Mouse (Mus musculus): ENCODE results near the gene Lst1. TPM values are rescaled to one million over a fixed set of nuclear protein-coding genes. Genes with fewer than 3 reads are reported as not detected.

Gene Lst1
- polyA plus RNA-seq, 1 experiment from 2014 or later: 2.0 TPM

DNA sequence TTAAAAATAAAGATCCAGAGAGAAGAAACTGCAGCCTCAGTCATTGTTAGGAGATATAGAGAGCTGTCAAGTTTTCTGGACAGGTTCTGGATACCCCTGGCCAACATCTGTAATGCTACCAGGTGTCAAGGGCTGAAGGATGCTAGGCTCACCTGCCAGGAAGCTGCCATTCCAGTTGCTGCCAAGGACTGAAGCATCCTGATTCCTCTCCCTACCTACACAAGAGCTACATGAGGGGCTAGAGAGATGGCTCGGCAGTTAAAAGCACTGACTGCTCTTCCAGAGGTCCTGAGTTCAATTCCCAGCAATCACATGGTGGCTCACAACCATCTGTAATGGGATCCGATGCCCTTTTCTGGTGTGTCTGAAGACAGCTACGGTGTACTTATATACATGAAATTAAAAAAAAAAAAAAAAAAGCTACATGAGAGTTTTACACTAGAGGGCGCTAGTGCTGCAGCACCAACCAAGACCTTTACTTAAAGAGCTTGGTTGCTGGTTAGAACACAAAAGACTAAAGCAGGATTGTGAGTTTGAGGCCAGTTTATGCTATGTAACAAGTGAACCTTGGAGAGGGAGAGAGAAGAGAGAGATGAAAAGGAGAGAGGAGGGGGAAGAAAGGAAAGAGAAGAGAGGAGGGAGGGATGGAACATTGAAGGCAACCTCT is 19.6 kb downstream of the Lst1 start:
- WGBS: 29% methylated on average over 4 of the region's 4 CpGs
- H3K9me3 ChIP-seq (replicated peaks): no peaks in the 10 kb centered on the region
- H3K36me3 ChIP-seq: no peaks in the 10 kb centered on the region
- H3K27me3 ChIP-seq (ENCODE audit: low read depth, poor library complexity, severe bottlenecking): no peaks in the 10 kb centered on the region
- H3K27ac ChIP-seq: peak overlapping the region; percentile 36; the same call in 1 of the 2 replicates
- peaks cover 12% of the 10 kb centered on the region for H3K4me1 ChIP-seq
- no peak overlapping the region for H3K4me3 ChIP-seq
- DNase-seq (ENCODE audit: low spot score): no peak

DNA sequence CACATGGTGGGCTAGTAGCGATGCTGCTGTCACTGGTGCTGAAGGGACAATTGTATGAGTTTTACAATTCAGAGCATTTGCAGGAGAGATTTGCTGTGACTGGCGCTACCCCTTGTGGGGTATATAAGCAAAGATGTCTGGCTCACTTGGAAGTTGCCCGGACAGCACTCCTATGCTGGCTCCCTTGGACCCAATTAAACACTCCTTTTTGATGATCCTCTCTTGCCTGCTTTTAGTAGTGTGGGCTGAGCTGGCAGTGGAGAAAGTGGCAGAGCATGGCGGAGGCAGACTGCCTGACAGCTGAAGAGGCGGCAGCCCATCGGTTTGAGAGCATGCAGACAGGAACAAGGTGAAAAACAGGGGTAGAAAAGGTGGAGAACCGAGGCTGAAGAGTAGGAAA is 20.4 kb downstream of the Lst1 start:
- Histone ChIP-seq H3K4me3 (no peak overlapping the region), H3K4me1 (peaks cover 18% of the 10 kb centered on the region), H3K27ac (no peak overlapping the region), H3K36me3 (peaks cover 2% of the 10 kb centered on the region), H3K9me3 (replicated peaks) (no peaks in the 10 kb centered on the region), H3K27me3 (ENCODE audit: low read depth, poor library complexity, severe bottlenecking) (no peaks in the 10 kb centered on the region)
- DNase-seq (ENCODE audit: low spot score): no peak
- 90% methylated on average over 7 of the region's 7 CpGs for WGBS

DNA sequence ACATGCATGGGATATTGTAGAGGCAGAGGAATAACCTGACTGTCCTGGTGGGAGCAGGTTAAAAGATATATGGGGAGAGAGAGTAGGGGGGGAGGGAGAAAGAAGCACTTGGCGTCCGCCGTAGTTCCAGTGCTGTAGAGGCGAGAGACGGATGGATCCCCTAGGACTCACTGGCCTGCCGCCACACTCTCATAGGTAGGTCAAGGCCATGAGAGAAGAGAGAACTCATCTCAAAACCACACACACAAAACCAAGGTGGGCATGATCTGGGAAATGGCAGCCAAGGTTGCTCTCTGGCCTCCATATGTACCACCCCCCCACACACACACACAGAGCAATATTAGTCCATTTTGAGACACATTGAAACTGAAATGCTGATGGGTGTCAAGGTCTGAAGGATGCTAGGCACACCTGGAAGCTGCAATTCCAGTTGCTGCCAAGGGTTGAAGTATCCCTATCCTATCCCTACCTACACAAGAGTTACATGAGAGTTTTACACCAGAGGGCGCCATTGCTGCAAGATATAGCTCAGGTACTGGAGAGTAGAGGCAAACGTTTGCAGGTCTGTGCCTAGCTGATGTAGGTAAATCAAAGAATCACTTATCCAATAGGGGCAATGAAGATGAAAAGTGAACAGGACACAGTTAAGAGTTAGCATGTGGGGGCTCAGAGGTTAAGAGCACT is 21.7 kb downstream of the Lst1 start:
- H3K4me3 ChIP-seq: peak overlapping the region; percentile 98
- H3K27me3 ChIP-seq (ENCODE audit: low read depth, poor library complexity, severe bottlenecking): no peaks in the 10 kb centered on the region
- H3K27ac ChIP-seq: peak overlapping the region; percentile 99
- WGBS: 76% methylated on average over 8 of the region's 8 CpGs
- DNase-seq (ENCODE audit: low spot score): no peak
- H3K36me3 ChIP-seq: peaks cover 15% of the 10 kb centered on the region
- peaks cover 31% of the 10 kb centered on the region for H3K4me1 ChIP-seq
- no peaks in the 10 kb centered on the region for H3K9me3 ChIP-seq (replicated peaks)

DNA sequence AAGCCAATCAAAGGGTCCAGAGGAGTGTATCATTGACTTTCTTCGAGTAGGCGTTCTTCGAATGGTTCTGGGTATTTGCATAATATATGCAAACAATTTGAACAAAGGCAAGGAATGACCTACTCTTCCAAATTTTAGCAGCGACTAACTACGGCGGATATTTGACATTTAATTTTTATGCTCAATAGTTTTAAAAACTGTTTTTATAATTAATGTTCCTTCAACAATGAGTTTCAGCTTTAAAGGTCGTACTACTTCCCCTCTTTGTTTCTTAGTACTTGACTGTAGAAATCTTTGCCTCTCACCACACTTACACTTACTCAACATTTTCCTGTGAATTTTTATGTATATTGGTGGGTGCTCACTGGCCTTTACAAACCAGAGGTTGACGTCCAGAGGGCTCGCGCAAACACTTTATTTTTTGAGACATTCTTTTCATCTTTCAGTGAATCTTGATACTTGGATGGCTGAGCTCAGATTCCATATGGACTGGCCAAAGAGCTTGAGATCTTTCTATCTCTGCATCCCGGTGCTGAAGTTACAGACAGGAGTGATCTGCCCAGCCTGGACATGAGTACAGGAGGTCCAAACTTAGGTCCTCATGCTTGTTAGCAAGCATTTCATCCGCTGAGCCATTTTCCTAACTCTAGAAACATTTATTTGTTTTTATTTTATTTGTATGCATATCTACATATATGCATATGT is 22.6 kb downstream of the Lst1 start:
- Histone ChIP-seq H3K27ac (peak overlapping the region; percentile 99), H3K4me1 (peaks cover 32% of the 10 kb centered on the region), H3K4me3 (peak overlapping the region; percentile 98), H3K36me3 (peaks cover 24% of the 10 kb centered on the region), H3K9me3 (replicated peaks) (no peaks in the 10 kb centered on the region), H3K27me3 (ENCODE audit: low read depth, poor library complexity, severe bottlenecking) (no peaks in the 10 kb centered on the region)
- 32% methylated on average over 12 of the region's 12 CpGs for WGBS
- no peak for DNase-seq (ENCODE audit: low spot score)

DNA sequence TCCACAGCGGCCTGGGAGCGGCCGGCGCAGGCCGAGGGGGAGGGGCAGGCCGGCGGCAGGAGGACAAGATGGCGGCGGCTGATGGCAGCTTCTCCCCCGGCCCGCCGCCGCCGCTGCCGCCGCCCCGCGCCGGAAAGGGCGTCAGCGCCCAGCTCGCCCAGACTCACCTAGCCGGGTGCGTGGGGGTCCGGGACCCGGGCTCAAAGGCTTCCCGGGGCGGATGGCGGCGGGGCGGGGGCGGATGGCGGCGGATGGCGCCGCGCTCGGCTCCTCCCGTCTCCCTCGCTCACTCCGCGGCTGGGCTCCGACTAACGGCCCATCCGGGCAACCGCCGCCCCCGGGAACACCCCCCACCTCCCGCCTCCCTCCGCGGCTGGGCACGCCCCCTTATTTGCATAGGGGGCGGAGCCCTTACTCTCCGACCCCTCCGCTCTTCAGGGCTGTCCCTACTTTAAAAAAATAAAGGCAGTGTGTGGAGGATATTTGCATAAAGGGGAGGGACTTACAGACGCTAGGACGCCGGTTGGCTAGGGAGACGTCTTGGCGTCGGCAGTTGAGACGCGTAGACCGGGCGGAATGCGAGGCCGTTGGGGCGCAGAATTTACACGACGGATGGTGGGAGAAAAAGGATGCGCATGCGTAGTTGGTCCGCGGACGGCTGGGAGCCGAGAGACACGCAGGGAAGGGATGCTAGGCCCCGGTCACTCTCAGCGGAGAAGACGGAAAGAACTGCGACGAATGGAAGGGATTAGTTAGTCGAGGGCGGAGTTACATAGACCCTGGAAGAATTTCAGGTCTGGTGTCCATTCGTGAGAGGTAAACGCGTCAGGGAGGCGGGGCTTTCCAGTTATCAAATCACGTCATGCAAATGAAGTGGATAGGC is 23.4 kb downstream of the Lst1 start, which contains the start of gene Prrc2a:
Gene Prrc2a (minus strand): TSS at position 330 of the 883 bp plus-strand sequence.
- peaks cover 32% of the 10 kb centered on the region for H3K4me1 ChIP-seq
- under 1% methylated on average over 64 of the region's 89 CpGs for WGBS
- H3K27ac ChIP-seq: peak within 1 kb of the TSS; percentile 99
- no peaks in the 10 kb centered on the region for H3K9me3 ChIP-seq (replicated peaks)
- peak within 1 kb of the TSS; percentile 98 for H3K4me3 ChIP-seq
- H3K27me3 ChIP-seq (ENCODE audit: low read depth, poor library complexity, severe bottlenecking): no peaks in the 10 kb centered on the region
- DNase-seq (ENCODE audit: low spot score): peak; percentile 96
- peaks cover 32% of the 10 kb centered on the region for H3K36me3 ChIP-seq

DNA sequence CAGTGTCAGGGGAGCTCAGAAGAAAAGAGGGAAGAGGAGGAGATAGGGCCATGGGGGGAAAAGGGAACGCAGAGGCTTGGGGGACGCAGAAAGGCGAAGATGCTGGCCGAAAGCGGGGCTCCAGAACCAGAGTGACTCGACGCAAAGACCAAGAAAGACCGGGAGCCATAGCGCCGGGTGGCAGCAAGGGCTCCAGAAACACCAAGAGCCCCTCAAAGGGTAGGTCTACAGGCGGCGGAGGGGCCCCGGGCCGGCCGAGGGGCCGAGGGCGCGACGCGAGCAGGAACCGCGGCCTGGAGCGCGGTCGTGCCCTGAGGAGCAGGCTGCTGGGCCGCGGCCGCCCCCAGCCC is 24.0 kb downstream of the Lst1 start:
- Histone ChIP-seq H3K27ac (peak overlapping the region; percentile 99), H3K4me3 (peak overlapping the region; percentile 98), H3K9me3 (replicated peaks) (no peaks in the 10 kb centered on the region), H3K36me3 (peaks cover 38% of the 10 kb centered on the region), H3K27me3 (ENCODE audit: low read depth, poor library complexity, severe bottlenecking) (no peaks in the 10 kb centered on the region), H3K4me1 (peaks cover 32% of the 10 kb centered on the region)
- no peak for DNase-seq (ENCODE audit: low spot score)
- 0% methylated on average over 28 of the region's 28 CpGs for WGBS

DNA sequence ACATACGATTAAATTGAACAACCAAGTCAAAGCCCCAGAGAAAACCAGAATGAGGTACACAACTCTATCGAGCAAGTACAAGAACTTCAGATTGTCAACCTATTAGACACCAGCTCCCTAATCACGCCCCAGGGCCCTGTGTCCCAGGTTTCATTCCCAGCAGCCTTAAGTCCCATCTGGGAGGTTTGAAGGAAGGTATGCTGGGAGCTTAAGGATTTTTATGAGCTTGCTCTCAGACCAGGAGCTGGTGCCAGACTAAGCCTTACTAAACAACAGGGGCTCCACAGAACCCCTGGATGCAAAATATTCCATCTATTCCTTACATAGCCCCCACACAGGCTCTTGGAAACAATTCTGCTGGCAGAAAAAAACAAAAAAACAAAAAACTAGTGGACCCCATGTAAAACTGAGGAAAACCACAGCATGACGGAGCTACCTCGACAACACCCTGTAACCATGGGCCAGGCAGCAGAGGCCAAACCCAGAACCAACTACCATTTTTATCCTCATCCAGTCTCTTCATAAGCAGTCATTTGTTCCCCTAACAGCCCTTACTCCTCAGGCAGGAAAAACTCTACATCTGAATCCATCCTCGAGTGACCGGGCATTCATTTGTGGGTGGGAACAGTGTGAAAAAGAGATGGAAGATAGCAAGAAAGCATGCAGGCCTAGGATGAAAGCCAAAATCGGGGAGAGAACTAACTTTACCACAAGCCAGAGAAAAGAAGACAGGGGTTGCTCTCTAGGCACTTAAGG is 24.7 kb downstream of the Lst1 start:
- Histone ChIP-seq H3K9me3 (replicated peaks) (no peaks in the 10 kb centered on the region), H3K4me3 (peak overlapping the region; percentile 98), H3K27ac (peak overlapping the region; percentile 99), H3K36me3 (peaks cover 45% of the 10 kb centered on the region), H3K27me3 (ENCODE audit: low read depth, poor library complexity, severe bottlenecking) (no peaks in the 10 kb centered on the region), H3K4me1 (peaks cover 32% of the 10 kb centered on the region)
- DNase-seq (ENCODE audit: low spot score): no peak
- 25% methylated on average over 8 of the region's 8 CpGs for WGBS

DNA sequence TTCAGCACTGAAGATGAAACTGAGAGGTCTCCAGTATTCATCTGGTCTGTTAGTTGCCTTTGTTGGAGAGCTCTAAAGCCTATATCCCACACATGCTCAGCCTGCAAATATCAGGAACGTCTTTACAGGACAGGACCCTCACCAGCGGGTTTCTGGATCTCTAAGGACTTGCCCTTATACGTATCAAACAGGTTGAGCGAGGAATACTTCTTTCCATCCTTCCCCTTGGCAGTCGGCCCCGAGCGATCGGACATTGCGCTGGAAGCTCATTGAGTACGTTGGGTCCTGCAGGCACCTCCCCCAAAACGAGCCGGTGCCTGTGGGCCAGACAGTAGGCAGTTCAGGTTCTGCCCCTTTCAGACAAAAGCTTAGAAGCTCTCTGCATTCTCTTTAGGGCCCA is 25.5 kb downstream of the Lst1 start:
- WGBS: 74% methylated on average over 12 of the region's 12 CpGs
- no peak for DNase-seq (ENCODE audit: low spot score)

DNA sequence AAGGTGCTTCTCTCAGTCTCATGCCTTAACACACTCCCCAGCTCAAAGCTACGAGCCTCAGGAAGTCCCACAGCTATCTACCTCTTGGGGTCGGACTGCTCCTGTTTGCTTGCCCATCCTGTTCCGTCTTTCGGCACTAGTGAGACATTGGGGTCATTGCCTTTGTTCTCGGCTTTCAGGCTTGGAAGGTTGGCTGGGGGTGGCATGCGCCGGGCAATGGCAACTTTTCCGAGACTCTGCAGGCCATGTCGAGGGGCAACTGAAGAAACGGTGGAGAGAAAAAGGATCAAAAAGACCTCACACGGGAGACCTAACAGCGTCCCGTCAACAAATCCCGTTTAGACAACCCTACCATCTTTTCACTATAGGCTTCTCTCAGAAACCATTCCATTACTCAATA is 26.1 kb downstream of the Lst1 start:
- WGBS: 90% methylated on average over 14 of the region's 14 CpGs
- Histone ChIP-seq H3K4me1 (peaks cover 32% of the 10 kb centered on the region), H3K9me3 (replicated peaks) (no peaks in the 10 kb centered on the region), H3K36me3 (peaks cover 59% of the 10 kb centered on the region), H3K4me3 (peak overlapping the region; percentile 98), H3K27ac (no peak overlapping the region), H3K27me3 (ENCODE audit: low read depth, poor library complexity, severe bottlenecking) (no peaks in the 10 kb centered on the region)
- no peak for DNase-seq (ENCODE audit: low spot score)

More for the DNA sequence above, 25.5 kb downstream of the Lst1 start:
- Histone ChIP-seq H3K4me1 (peaks cover 32% of the 10 kb centered on the region), H3K27ac (peak overlapping the region; percentile 58; the same call in 1 of the 2 replicates), H3K9me3 (replicated peaks) (no peaks in the 10 kb centered on the region), H3K27me3 (ENCODE audit: low read depth, poor library complexity, severe bottlenecking) (no peaks in the 10 kb centered on the region), H3K4me3 (peak overlapping the region; percentile 98), H3K36me3 (peaks cover 53% of the 10 kb centered on the region)

DNA sequence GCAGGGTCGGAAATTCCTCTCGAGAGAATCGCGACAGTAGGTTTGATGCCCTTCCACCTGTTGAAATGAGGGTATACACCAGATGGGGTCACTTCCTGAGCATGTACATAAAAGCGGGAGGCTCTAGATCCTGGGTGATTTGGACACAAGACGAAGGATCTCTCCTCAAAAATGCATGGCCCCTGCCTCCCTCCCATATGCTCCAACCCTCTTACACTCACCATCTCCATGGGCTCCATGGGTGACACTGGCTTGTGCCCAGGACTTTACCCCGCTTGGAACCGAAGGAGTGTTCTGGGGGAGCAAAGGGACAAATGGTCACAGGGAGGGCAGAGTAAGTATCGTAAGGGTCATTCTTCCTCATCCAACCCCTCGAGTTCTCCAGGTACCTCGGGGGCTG is 26.8 kb downstream of the Lst1 start:
- no peaks in the 10 kb centered on the region for H3K9me3 ChIP-seq (replicated peaks)
- H3K36me3 ChIP-seq: peaks cover 66% of the 10 kb centered on the region
- H3K27me3 ChIP-seq (ENCODE audit: low read depth, poor library complexity, severe bottlenecking): no peaks in the 10 kb centered on the region
- 87% methylated on average over 11 of the region's 11 CpGs for WGBS
- peak overlapping the region; percentile 15; the same call in 1 of the 2 replicates for H3K4me3 ChIP-seq
- H3K4me1 ChIP-seq: peaks cover 32% of the 10 kb centered on the region
- no peak for DNase-seq (ENCODE audit: low spot score)
- no peak overlapping the region for H3K27ac ChIP-seq

DNA sequence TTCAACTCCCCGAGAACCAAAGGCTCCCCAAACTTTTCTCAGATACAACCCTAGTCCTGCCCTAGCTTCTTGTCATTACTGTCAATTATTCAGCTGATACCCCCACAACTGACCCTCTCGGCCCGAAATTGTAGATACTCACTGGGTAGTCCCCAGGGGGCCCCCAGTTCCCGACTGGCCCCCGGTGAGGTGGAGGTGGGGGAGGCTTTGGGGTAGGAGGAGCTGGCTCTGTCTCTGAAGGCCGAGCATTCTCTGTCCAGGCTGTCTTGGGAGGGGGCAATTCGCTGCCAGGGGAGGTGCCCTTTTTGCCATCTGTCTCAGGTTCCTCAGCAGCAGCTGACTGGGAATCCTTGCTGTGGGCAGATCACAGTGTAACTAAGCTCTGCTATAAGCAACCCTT is 28.6 kb downstream of the Lst1 start:
- peaks cover 31% of the 10 kb centered on the region for H3K4me1 ChIP-seq
- H3K9me3 ChIP-seq (replicated peaks): no peaks in the 10 kb centered on the region
- no peak overlapping the region for H3K27ac ChIP-seq
- no peaks in the 10 kb centered on the region for H3K27me3 ChIP-seq (ENCODE audit: low read depth, poor library complexity, severe bottlenecking)
- no peak overlapping the region for H3K4me3 ChIP-seq
- 85% methylated on average over 7 of the region's 7 CpGs for WGBS
- peaks cover 84% of the 10 kb centered on the region for H3K36me3 ChIP-seq
- no peak for DNase-seq (ENCODE audit: low spot score)

Data from limb, embryonic 10.5 days (tissue).